Mouse (Mus musculus): ENCODE measurements around the gene Atp11a. TPM values are rescaled to one million over a fixed set of nuclear protein-coding genes. Genes with fewer than 3 reads are reported as not detected.

Atp11a gene
- 18.1 and 18.3 TPM in 2 replicates for polyA plus RNA-seq (2016; fragmentation: Nextera tagmentation; extraction: Ambion mirVana)

DNA sequence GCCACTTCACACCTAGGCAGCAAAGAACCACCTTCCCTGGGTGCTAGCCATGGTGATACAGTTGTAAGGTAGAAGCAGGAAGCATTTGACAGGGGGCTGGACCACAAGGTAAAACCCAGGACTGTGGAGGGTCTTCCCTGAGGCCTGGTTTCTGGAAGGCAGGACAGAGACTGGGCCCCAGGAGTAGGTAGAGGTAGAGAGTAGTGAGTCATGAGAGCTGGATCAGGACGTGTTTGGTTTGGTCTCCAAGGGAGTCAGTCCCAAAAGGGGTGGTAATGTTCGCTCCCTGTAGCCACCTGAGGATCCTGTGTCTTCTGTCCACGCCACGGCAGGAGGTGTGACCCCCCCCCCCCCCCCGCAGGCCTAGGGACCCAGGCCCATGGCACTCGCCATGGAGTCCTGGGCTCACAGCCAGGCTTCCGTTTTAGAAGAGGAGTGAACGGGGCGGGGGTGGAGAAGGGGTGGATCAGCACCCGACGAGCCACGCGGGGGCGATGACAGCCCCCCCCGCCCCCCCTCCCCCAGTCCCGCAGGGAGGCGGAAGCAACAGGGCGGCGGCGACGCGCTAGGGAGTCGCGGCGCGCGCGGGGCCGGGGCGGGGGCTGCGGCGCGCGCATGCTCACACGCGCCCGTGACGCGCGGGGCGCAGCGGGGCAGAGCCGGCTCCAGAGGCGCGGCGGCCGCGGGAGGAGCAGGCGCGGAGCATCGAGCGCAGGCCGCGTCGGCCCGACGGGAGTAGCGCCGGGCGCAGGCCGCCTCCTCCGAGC, at the start of gene Atp11a:
Atp11a (plus strand) TSS at position 624 of the 767 bp plus-strand sequence.
- Histone ChIP-seq H3K4me3 (replicated peaks) (peak within 1 kb of the TSS; percentile 83), H3K4me1 (replicated peaks) (peaks cover 33% of the 10 kb centered on the region), H3K27me3 (peaks cover 17% of the 10 kb centered on the region; the same call in 1 of the 2 replicates), H3K4me2 (peak within 1 kb of the TSS; percentile 86), H3K36me3 (no peaks in the 10 kb centered on the region), H3K9me3 (no peaks in the 10 kb centered on the region), H3K9ac (replicated peaks) (peak within 1 kb of the TSS; percentile 84), H3K27ac (0 out of 2 replicates have a peak within 1 kb of the TSS, but pooled peaks have one; percentile 12)
- peak; percentile 63 for ATAC-seq (ENCODE audit: insufficient number of reproducible peaks, insufficient read depth, low FRiP score, low TSS enrichment, low read depth)
- WGBS = under 1% methylated on average over 54 of the region's 62 CpGs

- 76% methylated on average over 7 of the region's 7 CpGs for WGBS
Observed at GRCm38 (mm10) chr8:12711623-12712022, 45.2 kb upstream of the Atp11a start.

GRCm38 (mm10) chr8:12715861-12716585, 40.8 kb upstream of the Atp11a start:
- 85% methylated on average over 18 of the region's 18 CpGs for WGBS
- Histone ChIP-seq H3K27ac (no peak overlapping the region), H3K9me3 (no peaks in the 10 kb centered on the region), H3K4me3 (replicated peaks) (no peak overlapping the region), H3K4me1 (replicated peaks) (0 out of 2 replicates have a peak, but pooled peaks cover 4% of the 10 kb centered on the region), H3K9ac (replicated peaks) (no peak overlapping the region), H3K27me3 (no peaks in the 10 kb centered on the region; the same call in 1 of the 2 replicates), H3K36me3 (no peaks in the 10 kb centered on the region), H3K4me2 (no peak overlapping the region)
- ATAC-seq (ENCODE audit: insufficient number of reproducible peaks, insufficient read depth, low FRiP score, low TSS enrichment, low read depth) = no peak

More at GRCm38 (mm10) chr8:12711623-12712022, 45.2 kb upstream of the Atp11a start:
- Histone ChIP-seq H3K9me3 (peaks cover 7% of the 10 kb centered on the region; the same call in 1 of the 2 replicates), H3K36me3 (no peaks in the 10 kb centered on the region), H3K4me2 (no peak overlapping the region), H3K27me3 (peaks cover 5% of the 10 kb centered on the region; the same call in 1 of the 2 replicates), H3K9ac (replicated peaks) (no peak overlapping the region), H3K27ac (no peak overlapping the region), H3K4me3 (replicated peaks) (no peak overlapping the region), H3K4me1 (replicated peaks) (no peaks in the 10 kb centered on the region)
- ATAC-seq (ENCODE audit: insufficient number of reproducible peaks, insufficient read depth, low FRiP score, low TSS enrichment, low read depth) = no peak

GRCm38 (mm10) chr8:12719091-12719490, 37.7 kb upstream of the Atp11a start:
- 76% methylated on average over 9 of the region's 9 CpGs for WGBS
- no peak overlapping the region for H3K4me3 ChIP-seq (replicated peaks)
- H3K9ac ChIP-seq (replicated peaks) = no peak overlapping the region
- H3K4me2 ChIP-seq = no peak overlapping the region
- H3K36me3 ChIP-seq = no peaks in the 10 kb centered on the region
- no peak for ATAC-seq (ENCODE audit: insufficient number of reproducible peaks, insufficient read depth, low FRiP score, low TSS enrichment, low read depth)
- no peaks in the 10 kb centered on the region for H3K9me3 ChIP-seq
- 0 out of 2 replicates have a peak, but pooled peaks cover 4% of the 10 kb centered on the region for H3K4me1 ChIP-seq (replicated peaks)
- H3K27me3 ChIP-seq = no peaks in the 10 kb centered on the region; the same call in 1 of the 2 replicates
- no peak overlapping the region for H3K27ac ChIP-seq

DNA sequence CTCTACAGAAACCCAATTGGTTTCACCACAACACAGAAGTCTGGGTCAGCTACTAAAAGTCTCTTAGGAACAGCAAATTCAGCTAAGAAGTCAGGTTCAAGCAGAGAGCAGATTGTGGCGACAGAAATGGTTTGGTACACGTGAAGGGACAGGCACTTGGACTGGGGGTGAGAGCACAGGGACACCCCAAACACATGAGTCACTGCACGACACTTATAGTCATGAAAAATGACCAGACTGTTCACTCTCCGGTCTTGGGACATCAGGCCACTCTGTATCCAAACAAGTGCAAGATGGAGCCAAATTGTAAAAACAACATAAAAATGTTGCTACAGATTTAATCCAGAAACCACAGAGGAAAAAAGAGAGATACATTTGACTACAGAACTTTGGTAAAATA, 28.2 kb upstream of the Atp11a start:
- H3K4me1 ChIP-seq (replicated peaks) = no peaks in the 10 kb centered on the region
- ATAC-seq (ENCODE audit: insufficient number of reproducible peaks, insufficient read depth, low FRiP score, low TSS enrichment, low read depth) = no peak
- no peak overlapping the region for H3K4me3 ChIP-seq (replicated peaks)
- H3K9me3 ChIP-seq = no peaks in the 10 kb centered on the region
- no peaks in the 10 kb centered on the region for H3K36me3 ChIP-seq
- no peak overlapping the region for H3K4me2 ChIP-seq
- H3K27me3 ChIP-seq = no peaks in the 10 kb centered on the region
- 79% methylated on average over 4 of the region's 4 CpGs for WGBS
- H3K27ac ChIP-seq = no peak overlapping the region
- no peak overlapping the region for H3K9ac ChIP-seq (replicated peaks)

DNA sequence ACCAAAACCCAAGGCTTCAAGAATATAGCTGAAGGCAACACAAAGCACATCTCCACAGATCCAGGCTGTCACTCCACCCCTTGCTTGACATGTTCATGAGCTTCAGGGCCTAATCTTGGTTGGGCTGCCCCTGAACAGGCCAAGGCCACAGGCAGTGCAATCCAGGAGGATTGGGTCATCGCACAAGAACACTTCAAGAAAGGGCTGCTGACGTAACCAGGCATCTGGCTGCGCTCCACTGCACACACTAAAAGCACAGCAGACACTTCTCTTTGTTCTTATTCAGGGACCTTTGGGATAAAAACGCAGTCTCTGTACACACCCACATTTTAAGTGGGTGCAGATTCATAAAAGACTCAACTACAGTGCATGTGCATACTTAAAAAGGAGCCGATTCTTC, 26.0 kb upstream of the Atp11a start:
- no peaks in the 10 kb centered on the region for H3K27me3 ChIP-seq
- H3K36me3 ChIP-seq = no peaks in the 10 kb centered on the region
- no peak overlapping the region for H3K4me2 ChIP-seq
- no peak for ATAC-seq (ENCODE audit: insufficient number of reproducible peaks, insufficient read depth, low FRiP score, low TSS enrichment, low read depth)
- H3K4me1 ChIP-seq (replicated peaks) = no peaks in the 10 kb centered on the region
- 75% methylated on average over 5 of the region's 5 CpGs for WGBS
- H3K4me3 ChIP-seq (replicated peaks) = no peak overlapping the region
- H3K9ac ChIP-seq (replicated peaks) = no peak overlapping the region
- no peaks in the 10 kb centered on the region for H3K9me3 ChIP-seq
- no peak overlapping the region for H3K27ac ChIP-seq

- H3K4me1 ChIP-seq (replicated peaks) = no peaks in the 10 kb centered on the region
- H3K9me3 ChIP-seq = no peaks in the 10 kb centered on the region
- H3K27me3 ChIP-seq = no peaks in the 10 kb centered on the region; the same call in 1 of the 2 replicates
- no peak for ATAC-seq (ENCODE audit: insufficient number of reproducible peaks, insufficient read depth, low FRiP score, low TSS enrichment, low read depth)
- 76% methylated on average over 6 of the region's 6 CpGs for WGBS
- H3K27ac ChIP-seq = no peak overlapping the region
- no peak overlapping the region for H3K4me2 ChIP-seq
- no peak overlapping the region for H3K9ac ChIP-seq (replicated peaks)
- no peak overlapping the region for H3K4me3 ChIP-seq (replicated peaks)
- no peaks in the 10 kb centered on the region for H3K36me3 ChIP-seq
Observed at GRCm38 (mm10) chr8:12732431-12732830, 24.4 kb upstream of the Atp11a start.

DNA sequence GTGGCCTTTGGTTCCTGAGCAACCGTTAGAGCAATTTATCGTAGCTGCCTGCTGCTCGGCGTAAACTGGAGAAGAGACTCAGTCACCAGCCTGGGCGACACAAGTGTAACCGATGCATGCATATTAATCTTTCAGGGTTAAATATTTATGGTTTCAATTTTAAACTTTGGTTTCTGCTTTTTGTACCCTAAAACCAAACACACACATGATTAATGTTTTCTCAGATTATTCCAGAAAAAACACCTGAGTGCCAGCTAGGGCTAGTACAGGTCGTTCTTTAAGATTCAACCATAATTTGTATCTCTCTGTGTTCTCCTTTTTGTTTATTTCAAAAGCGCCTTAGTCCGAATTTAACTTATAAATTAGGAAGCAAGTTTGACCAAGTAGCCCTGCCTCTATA, 17.7 kb upstream of the Atp11a start:
- ATAC-seq (ENCODE audit: insufficient number of reproducible peaks, insufficient read depth, low FRiP score, low TSS enrichment, low read depth) = no peak
- no peaks in the 10 kb centered on the region for H3K4me1 ChIP-seq (replicated peaks)
- no peaks in the 10 kb centered on the region for H3K36me3 ChIP-seq
- WGBS = 86% methylated on average over 9 of the region's 9 CpGs
- no peak overlapping the region for H3K9ac ChIP-seq (replicated peaks)
- no peak overlapping the region for H3K4me3 ChIP-seq (replicated peaks)
- H3K9me3 ChIP-seq = no peaks in the 10 kb centered on the region
- H3K4me2 ChIP-seq = no peak overlapping the region
- no peak overlapping the region for H3K27ac ChIP-seq
- H3K27me3 ChIP-seq = peaks cover 6% of the 10 kb centered on the region

DNA sequence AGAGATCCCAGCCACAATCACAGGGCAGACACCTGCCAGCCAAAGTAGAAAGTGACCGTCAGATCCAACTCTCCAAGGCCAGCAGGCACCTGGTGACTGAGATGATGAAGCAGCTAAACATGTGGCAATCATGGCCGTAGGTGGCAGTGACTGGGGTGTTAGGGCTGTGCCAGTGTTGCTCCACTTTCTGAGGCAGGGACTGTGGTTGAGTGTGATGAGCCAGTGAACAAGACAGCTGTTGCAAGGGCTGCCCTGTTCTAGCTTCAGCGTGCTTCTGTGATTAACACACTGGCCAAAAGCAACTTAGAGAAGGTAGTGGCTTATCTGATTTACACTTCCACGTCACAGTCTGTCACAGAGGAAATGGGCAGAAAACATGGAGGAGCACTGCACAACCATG, 13.4 kb upstream of the Atp11a start:
- no peaks in the 10 kb centered on the region for H3K36me3 ChIP-seq
- no peak overlapping the region for H3K9ac ChIP-seq (replicated peaks)
- H3K9me3 ChIP-seq = peaks cover 4% of the 10 kb centered on the region; the same call in 1 of the 2 replicates
- 90% methylated on average over 4 of the region's 4 CpGs for WGBS
- no peak overlapping the region for H3K4me3 ChIP-seq (replicated peaks)
- H3K27me3 ChIP-seq = 0 out of 2 replicates have a peak, but pooled peaks cover 3% of the 10 kb centered on the region
- H3K4me1 ChIP-seq (replicated peaks) = no peaks in the 10 kb centered on the region
- ATAC-seq (ENCODE audit: insufficient number of reproducible peaks, insufficient read depth, low FRiP score, low TSS enrichment, low read depth) = no peak
- H3K27ac ChIP-seq = no peak overlapping the region
- no peak overlapping the region for H3K4me2 ChIP-seq

DNA sequence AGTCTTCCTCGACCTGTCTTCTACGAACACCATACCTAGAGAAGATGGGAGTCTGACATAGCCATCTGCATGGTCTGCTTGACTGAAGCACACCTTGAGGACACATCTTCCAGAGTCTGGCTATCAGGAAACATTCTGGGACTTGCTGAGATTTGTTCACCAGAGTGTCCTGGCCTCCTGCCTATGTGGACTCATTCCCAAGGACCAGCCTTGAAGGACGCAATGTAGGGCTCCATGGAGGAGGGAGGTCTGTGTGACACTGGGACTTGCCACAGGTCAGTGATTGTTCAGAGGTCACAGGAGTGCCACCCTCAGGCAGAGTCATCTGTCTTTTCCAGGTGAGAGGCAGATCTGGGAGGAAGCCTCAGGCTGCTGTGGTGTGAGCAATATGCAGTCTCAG, 8.6 kb upstream of the Atp11a start:
- Histone ChIP-seq H3K27me3 (0 out of 2 replicates have a peak, but pooled peaks cover 5% of the 10 kb centered on the region), H3K27ac (no peak overlapping the region), H3K4me2 (no peak overlapping the region), H3K9ac (replicated peaks) (no peak overlapping the region), H3K4me1 (replicated peaks) (no peaks in the 10 kb centered on the region), H3K36me3 (no peaks in the 10 kb centered on the region), H3K9me3 (peaks cover 4% of the 10 kb centered on the region; the same call in 1 of the 2 replicates), H3K4me3 (replicated peaks) (no peak overlapping the region)
- ATAC-seq (ENCODE audit: insufficient number of reproducible peaks, insufficient read depth, low FRiP score, low TSS enrichment, low read depth) = no peak
- 89% methylated on average over 3 of the region's 3 CpGs for WGBS

DNA sequence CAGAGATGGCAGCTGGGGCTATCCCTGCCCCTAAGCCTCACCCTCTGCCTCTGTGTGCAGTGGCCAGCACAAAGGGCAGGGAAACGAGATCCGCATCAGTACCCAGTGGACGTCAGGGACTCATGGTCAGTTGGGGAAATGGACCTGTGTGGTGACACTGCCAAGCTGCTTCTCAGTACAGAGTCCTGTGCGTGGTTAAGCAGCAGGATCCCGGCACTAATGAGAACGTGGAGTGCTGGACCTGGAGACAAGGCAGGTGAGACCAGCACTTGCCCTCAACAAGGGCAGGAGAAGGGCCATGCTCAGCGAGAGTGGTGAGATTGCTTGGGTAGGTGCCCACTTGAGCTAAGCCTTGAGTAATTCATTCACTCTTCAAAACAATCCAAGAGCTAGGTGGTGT, 7.7 kb upstream of the Atp11a start:
- H3K9ac ChIP-seq (replicated peaks) = no peak overlapping the region
- H3K27ac ChIP-seq = no peak overlapping the region
- no peaks in the 10 kb centered on the region for H3K4me1 ChIP-seq (replicated peaks)
- no peak for ATAC-seq (ENCODE audit: insufficient number of reproducible peaks, insufficient read depth, low FRiP score, low TSS enrichment, low read depth)
- H3K36me3 ChIP-seq = no peaks in the 10 kb centered on the region
- WGBS = 79% methylated on average over 7 of the region's 7 CpGs
- H3K27me3 ChIP-seq = 0 out of 2 replicates have a peak, but pooled peaks cover 5% of the 10 kb centered on the region
- H3K4me3 ChIP-seq (replicated peaks) = no peak overlapping the region
- H3K9me3 ChIP-seq = peaks cover 4% of the 10 kb centered on the region; the same call in 1 of the 2 replicates
- H3K4me2 ChIP-seq = no peak overlapping the region
